Mouse (Mus musculus) embryonic facial prominence, embryonic 14.5 days (tissue): Measurements from ENCODE around the gene Tnrc6c. TPM values are rescaled to one million over a fixed set of nuclear protein-coding genes. Genes with fewer than 3 reads are reported as not detected.

ENCODE experiments used
- ATAC-seq: fragments of 200-750 bp; cut with Nextera tagmentation; 2 replicates; pipeline ENCODE4 v1.8.0; 2017; ENCODE audit warnings: low read depth, moderate number of reproducible peaks, moderate TSS enrichment
- DNase-seq: peaks from one replicate; pipeline ENCODE4 v3.0.0-alpha.2; 2015; ENCODE audit warnings: low spot score
- H3K27ac ChIP-seq: fragments of 300-500 bp; sonication (generic); replicated peaks from 2 replicates; pipeline ENCODE4 v1.5.1; 2014; ENCODE audit warnings: low read depth, mild to moderate bottlenecking, low read length, moderate library complexity
- H3K27me3 ChIP-seq: fragments of 300-500 bp; sonication (generic); replicated peaks from 2 replicates; pipeline ENCODE4 v1.6.1; 2014; ENCODE audit warnings: low read length; ENCODE audit not compliant: control insufficient read depth, insufficient read depth
- H3K36me3 ChIP-seq: fragments of 300-500 bp; sonication (generic); 2 replicates; pipeline ENCODE4 v1.6.1; 2014; ENCODE audit warnings: low read length, mixed read lengths; ENCODE audit not compliant: control insufficient read depth, insufficient read depth
- H3K4me1 ChIP-seq: fragments of 300-500 bp; sonication (generic); 2 replicates; pipeline ENCODE4 v1.6.1; 2014; ENCODE audit warnings: antibody characterized with exemption, low read length; ENCODE audit not compliant: control insufficient read depth, insufficient read depth
- H3K4me2 ChIP-seq: fragments of 300-500 bp; sonication (generic); 2 replicates; pipeline ENCODE4 v1.6.1; 2014; ENCODE audit warnings: low read depth, mild to moderate bottlenecking, low read length, moderate library complexity, mixed read lengths
- H3K4me3 ChIP-seq: fragments of 300-500 bp; sonication (generic); 2 replicates; pipeline ENCODE4 v1.5.1; 2014; ENCODE audit warnings: low read depth, mild to moderate bottlenecking, low read length
- H3K9ac ChIP-seq: fragments of 300-500 bp; sonication (generic); 2 replicates; pipeline ENCODE4 v1.6.1; 2014; ENCODE audit warnings: low read depth, mild to moderate bottlenecking, low read length, moderate library complexity, mixed read lengths
- H3K9me3 ChIP-seq: fragments of 300-500 bp; sonication (generic); 2 replicates; pipeline ENCODE4 v1.6.1; 2016; ENCODE audit warnings: low read length; ENCODE audit not compliant: control insufficient read depth
- WGBS: fragments of 180-500 bp; shearing (Covaris S2); extraction: QIAGEN DNeasy Blood & Tissue Kit; methylation state at CpG from one replicate; pipeline ENCODE4 v1.1.7; 2014; 5-methylcytosine and 5-hydroxymethylcytosine counted together
- polyA plus RNA-seq: library from polyadenylated mRNA; unstranded; fragments of >200 nt; fragmentation: Nextera tagmentation; extraction: Ambion mirVana; gene quantifications from 2 replicates; pipeline ENCODE4 v1.2.1, GENCODE M21; 2014

The Tnrc6c gene
- polyA plus RNA-seq, 1 experiment from 2014 or later, result 15.2 TPM

GRCm38 (mm10) chr11:117764319-117764718 lies 110.2 kb downstream of the Tnrc6c start:
- no peak for ATAC-seq
- WGBS, result 79% methylated on average over 9 of the region's 9 CpGs
- Histone ChIP-seq H3K27ac (no peak overlapping the region), H3K9me3 (no peaks in the 10 kb centered on the region), H3K4me3 (no peak overlapping the region), H3K4me2 (no peak overlapping the region), H3K36me3 (peaks cover 71% of the 10 kb centered on the region), H3K9ac (no peak overlapping the region), H3K27me3 (no peaks in the 10 kb centered on the region), H3K4me1 (no peaks in the 10 kb centered on the region)
- no peak for DNase-seq

GRCm38 (mm10) chr11:117765361-117765760 lies 111.3 kb downstream of the Tnrc6c start:
- WGBS, result 80% methylated on average over 5 of the region's 5 CpGs

GRCm38 (mm10) chr11:117766275-117766674 lies 112.2 kb downstream of the Tnrc6c start:
- WGBS, result 88% methylated on average over 3 of the region's 3 CpGs
- H3K27me3 ChIP-seq, result no peaks in the 10 kb centered on the region
- no peaks in the 10 kb centered on the region for H3K4me1 ChIP-seq
- H3K9ac ChIP-seq, result no peak overlapping the region
- ATAC-seq (no peak), DNase-seq (no peak)
- no peak overlapping the region for H3K27ac ChIP-seq
- no peak overlapping the region for H3K4me3 ChIP-seq
- H3K36me3 ChIP-seq, result peaks cover 52% of the 10 kb centered on the region
- H3K9me3 ChIP-seq, result no peaks in the 10 kb centered on the region
- H3K4me2 ChIP-seq, result no peak overlapping the region

More at GRCm38 (mm10) chr11:117765361-117765760, 111.3 kb downstream of the Tnrc6c start:
- DNase-seq (no peak), ATAC-seq (no peak)
- Histone ChIP-seq H3K4me1 (no peaks in the 10 kb centered on the region), H3K36me3 (peaks cover 60% of the 10 kb centered on the region), H3K27ac (no peak overlapping the region), H3K4me3 (no peak overlapping the region), H3K9me3 (no peaks in the 10 kb centered on the region), H3K4me2 (no peak overlapping the region), H3K9ac (no peak overlapping the region), H3K27me3 (no peaks in the 10 kb centered on the region)

- 77% methylated on average over 19 of the region's 20 CpGs for WGBS
- no peak overlapping the region for H3K4me3 ChIP-seq
- no peak overlapping the region for H3K27ac ChIP-seq
- H3K27me3 ChIP-seq, result no peaks in the 10 kb centered on the region
- ATAC-seq, result no peak
- DNase-seq, result no peak
- H3K9ac ChIP-seq, result no peak overlapping the region
- H3K4me1 ChIP-seq, result no peaks in the 10 kb centered on the region
- H3K4me2 ChIP-seq, result no peak overlapping the region
- peaks cover 36% of the 10 kb centered on the region for H3K36me3 ChIP-seq
- H3K9me3 ChIP-seq, result no peaks in the 10 kb centered on the region
Measured at GRCm38 (mm10) chr11:117768725-117769682, 114.9 kb downstream of the Tnrc6c start.

GRCm38 (mm10) chr11:117769683-117770047 lies 115.6 kb downstream of the Tnrc6c start:
- no peak overlapping the region for H3K4me3 ChIP-seq
- no peak overlapping the region for H3K9ac ChIP-seq
- H3K27ac ChIP-seq, result no peak overlapping the region
- peaks cover 30% of the 10 kb centered on the region for H3K36me3 ChIP-seq
- H3K4me2 ChIP-seq, result no peak overlapping the region
- H3K4me1 ChIP-seq, result no peaks in the 10 kb centered on the region
- no peak for DNase-seq
- no peak for ATAC-seq
- H3K9me3 ChIP-seq, result no peaks in the 10 kb centered on the region
- no peaks in the 10 kb centered on the region for H3K27me3 ChIP-seq
- WGBS, result 89% methylated on average over 7 of the region's 7 CpGs

- no peaks in the 10 kb centered on the region for H3K4me1 ChIP-seq
- 88% methylated on average over 10 of the region's 10 CpGs for WGBS
- H3K4me2 ChIP-seq, result no peak overlapping the region
- no peak overlapping the region for H3K9ac ChIP-seq
- H3K4me3 ChIP-seq, result no peak overlapping the region
- DNase-seq (no peak), ATAC-seq (no peak)
- H3K27ac ChIP-seq, result no peak overlapping the region
- H3K27me3 ChIP-seq, result no peaks in the 10 kb centered on the region
- H3K9me3 ChIP-seq, result no peaks in the 10 kb centered on the region
- peaks cover 25% of the 10 kb centered on the region for H3K36me3 ChIP-seq
Measured at GRCm38 (mm10) chr11:117770407-117770806, 116.3 kb downstream of the Tnrc6c start.

- H3K9ac ChIP-seq, result no peak overlapping the region
- H3K9me3 ChIP-seq, result no peaks in the 10 kb centered on the region
- H3K4me2 ChIP-seq, result no peak overlapping the region
- no peaks in the 10 kb centered on the region for H3K4me1 ChIP-seq
- H3K36me3 ChIP-seq, result peaks cover 19% of the 10 kb centered on the region; the same call in 1 of the 2 replicates
- H3K4me3 ChIP-seq, result no peak overlapping the region
- H3K27ac ChIP-seq, result no peak overlapping the region
- H3K27me3 ChIP-seq, result no peaks in the 10 kb centered on the region
- ATAC-seq (no peak), DNase-seq (no peak)
- 91% methylated on average over 7 of the region's 7 CpGs for WGBS
Measured at GRCm38 (mm10) chr11:117772352-117772751, 118.3 kb downstream of the Tnrc6c start.

GRCm38 (mm10) chr11:117774925-117775324 lies 120.8 kb downstream of the Tnrc6c start:
- Histone ChIP-seq H3K9me3 (no peaks in the 10 kb centered on the region), H3K27ac (no peak overlapping the region), H3K36me3 (peaks cover 19% of the 10 kb centered on the region; the same call in 1 of the 2 replicates), H3K4me1 (peaks cover 13% of the 10 kb centered on the region), H3K27me3 (no peaks in the 10 kb centered on the region), H3K4me2 (no peak overlapping the region), H3K9ac (no peak overlapping the region), H3K4me3 (no peak overlapping the region)
- 91% methylated on average over 9 of the region's 10 CpGs for WGBS
- DNase-seq, result no peak
- no peak for ATAC-seq

- Histone ChIP-seq H3K9ac (no peak overlapping the region), H3K4me1 (peaks cover 18% of the 10 kb centered on the region), H3K27me3 (no peaks in the 10 kb centered on the region), H3K9me3 (no peaks in the 10 kb centered on the region), H3K27ac (no peak overlapping the region), H3K36me3 (peaks cover 19% of the 10 kb centered on the region; the same call in 1 of the 2 replicates), H3K4me3 (no peak overlapping the region), H3K4me2 (no peak overlapping the region)
- ATAC-seq (no peak), DNase-seq (no peak)
- WGBS, result 91% methylated on average over 13 of the region's 13 CpGs
Measured at GRCm38 (mm10) chr11:117775540-117775939, 121.5 kb downstream of the Tnrc6c start.
